Mouse (Mus musculus) mature B cell (primary cell): Measurements from ENCODE around the gene Psmg3.

Experiments used
- in situ Hi-C: fragments of 300-500 bp; cut with MboI; formaldehyde crosslinking; loops from 2 replicates; pipeline ENCODE4 v1.14.3; 2019

The Psmg3 gene

GRCm38 (mm10) chr5:139816445-139816844, 10.2 kb downstream of the Psmg3 start:
- in situ Hi-C loops, result no loop called here

- in situ Hi-C loops, result no loop called here
Observed at GRCm38 (mm10) chr5:139815964-139816363, 10.7 kb downstream of the Psmg3 start.

DNA sequence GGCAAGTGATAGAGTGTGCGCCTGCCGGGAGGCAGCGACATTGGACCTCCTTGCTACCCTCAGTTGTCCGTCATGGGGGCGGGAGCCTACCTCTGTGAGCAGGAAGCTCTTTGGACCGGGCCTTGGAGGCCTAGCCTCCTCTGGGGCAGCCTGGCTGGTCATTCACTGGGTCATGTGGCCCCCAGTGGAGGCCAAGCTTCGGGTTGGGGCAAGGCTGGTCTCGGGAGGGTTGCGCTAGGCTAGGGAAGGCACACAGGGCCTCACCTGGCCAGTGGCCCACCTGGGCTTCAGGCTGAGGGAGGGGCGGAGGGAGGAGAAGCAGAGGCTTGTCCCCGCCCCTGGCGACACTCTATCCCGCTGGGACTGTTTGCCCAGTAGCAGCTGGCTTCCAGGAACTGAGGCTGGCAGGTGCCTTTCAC, 12.7 kb downstream of the Psmg3 start:
- in situ Hi-C loops, result no loop called here

GRCm38 (mm10) chr5:139813126-139813490, 13.6 kb downstream of the Psmg3 start:
- in situ Hi-C loops, result no loop called here

DNA sequence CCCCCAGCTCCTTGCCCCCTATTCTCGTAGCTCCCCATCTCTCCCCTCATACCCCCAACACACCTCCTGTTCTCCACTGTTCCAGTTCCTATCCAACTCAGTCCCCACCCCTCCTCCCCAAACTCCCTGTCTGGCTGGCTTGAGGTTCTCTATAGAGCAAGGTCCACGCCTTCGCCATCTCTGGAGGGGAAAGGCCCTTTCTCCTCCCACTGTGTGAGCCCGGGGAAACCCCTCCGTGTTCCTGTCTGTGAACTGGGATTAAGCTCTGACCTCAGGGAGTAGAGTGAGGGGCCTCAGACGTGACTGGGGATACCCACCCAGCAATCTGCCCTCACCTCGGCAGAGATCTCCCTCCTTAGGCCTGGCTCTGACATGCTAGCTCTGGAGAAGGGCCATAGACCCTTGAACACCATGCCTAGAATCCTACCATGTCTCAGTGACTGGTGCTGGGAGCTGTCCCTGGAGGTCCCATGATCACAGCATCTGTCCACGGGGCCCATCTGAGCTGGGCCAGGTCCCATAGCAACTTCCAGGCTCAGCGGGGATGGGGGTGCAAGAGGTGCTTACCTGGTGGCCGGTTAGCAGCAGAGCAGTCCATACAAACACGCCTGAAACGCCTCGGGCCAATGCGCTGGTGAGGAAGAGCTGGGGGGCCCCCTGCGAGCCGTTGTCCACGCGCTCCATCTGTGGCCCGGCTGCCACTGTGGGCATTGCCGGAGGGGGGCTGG, 14.1 kb downstream of the Psmg3 start:
- in situ Hi-C loops, result no loop called here

- in situ Hi-C loops, result no loop called here
Observed at GRCm38 (mm10) chr5:139811677-139812397, 14.8 kb downstream of the Psmg3 start.

DNA sequence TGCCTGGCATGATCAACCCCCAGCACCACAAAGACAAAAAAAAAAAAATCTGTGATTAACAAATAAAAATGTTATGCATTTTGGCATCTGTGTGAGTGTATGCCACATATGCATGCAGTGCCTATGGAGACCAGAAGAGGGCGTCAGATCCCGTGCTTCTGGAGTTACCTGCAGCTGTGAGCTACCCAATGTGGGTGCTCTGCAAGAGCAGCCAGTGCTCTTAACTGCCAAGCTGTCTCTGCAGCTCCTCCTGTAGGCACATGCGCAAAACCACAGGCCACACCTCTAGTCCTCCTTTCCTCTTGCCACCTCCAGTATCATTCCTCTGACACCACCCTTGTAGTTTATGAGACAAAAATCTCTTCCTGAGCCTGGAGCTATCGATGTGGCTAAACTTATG, 17.3 kb downstream of the Psmg3 start:
- in situ Hi-C loops, result no loop called here

DNA sequence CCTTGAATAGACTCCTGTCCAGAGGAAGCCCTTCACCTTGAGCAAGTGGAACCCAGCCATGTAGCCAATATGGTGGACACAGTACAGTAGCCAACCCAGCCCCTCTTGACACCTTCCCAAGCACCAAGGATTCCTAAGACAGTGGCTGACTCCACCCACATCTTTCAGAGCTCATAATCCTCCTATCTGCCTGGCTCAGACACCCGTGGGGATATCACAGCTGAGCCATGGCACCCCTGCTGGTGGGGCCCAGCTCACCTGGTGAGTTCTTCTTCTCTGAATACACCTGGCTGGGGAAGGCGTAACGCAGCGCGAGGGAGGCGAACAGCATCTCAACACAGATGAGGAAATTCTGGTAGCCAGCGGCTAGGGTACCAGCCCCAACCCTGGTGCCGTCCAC, 20.8 kb downstream of the Psmg3 start:
- in situ Hi-C loops, result no loop called here

DNA sequence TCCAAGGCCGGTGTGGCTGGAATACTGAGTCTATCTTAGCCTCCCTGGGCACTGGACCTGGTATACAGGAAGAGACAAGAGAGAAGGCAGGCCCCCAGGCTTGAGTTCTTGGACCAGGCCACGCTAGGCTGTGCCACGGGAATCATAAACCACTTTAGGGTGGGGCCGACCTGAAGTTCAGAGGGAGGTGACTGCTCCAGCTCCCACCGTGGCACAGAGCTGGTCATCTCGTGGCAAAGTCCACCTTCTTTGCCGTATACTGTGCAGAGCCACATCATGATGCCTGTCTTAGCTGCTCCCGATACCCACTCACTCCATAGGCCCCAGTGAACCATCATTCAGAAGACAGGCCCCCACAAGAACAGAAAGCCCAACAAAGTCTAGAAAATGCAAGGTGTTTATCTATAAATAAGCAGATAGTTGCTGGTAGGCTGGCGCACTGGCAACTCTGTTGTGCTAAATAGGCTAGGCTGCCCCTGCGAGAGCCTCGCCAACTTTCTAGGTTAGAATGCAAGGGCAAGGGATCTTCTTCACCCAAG, 22.0 kb downstream of the Psmg3 start:
- in situ Hi-C loops, result no loop called here

GRCm38 (mm10) chr5:139804107-139804551, 22.6 kb downstream of the Psmg3 start:
- in situ Hi-C loops, result no loop called here

GRCm38 (mm10) chr5:139803601-139804102, 23.0 kb downstream of the Psmg3 start:
- in situ Hi-C loops, result no loop called here

DNA sequence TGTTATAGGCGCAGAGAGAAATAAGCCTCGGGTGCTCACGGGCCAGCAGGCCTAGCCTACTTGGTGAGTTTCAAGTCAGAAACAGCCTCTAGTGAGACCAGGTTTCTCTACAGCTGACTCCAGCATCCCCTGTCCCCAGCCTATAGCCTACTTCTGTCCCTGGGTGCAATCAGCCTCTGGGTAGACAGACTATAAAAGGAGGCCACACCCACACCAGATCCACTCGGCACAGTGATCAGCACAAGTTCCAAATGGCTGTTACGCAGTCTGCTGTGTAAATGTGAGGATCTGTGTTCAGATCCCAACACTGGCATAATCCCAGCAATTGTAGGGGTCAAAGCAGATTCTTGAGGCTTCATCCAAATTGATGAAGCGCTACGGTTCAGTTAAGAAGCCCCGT, 23.5 kb downstream of the Psmg3 start:
- in situ Hi-C loops, result no loop called here

GRCm38 (mm10) chr5:139801880-139802279, 24.8 kb downstream of the Psmg3 start:
- in situ Hi-C loops, result no loop called here

- in situ Hi-C loops, result no loop called here
Observed at GRCm38 (mm10) chr5:139801231-139801630, 25.5 kb downstream of the Psmg3 start.

DNA sequence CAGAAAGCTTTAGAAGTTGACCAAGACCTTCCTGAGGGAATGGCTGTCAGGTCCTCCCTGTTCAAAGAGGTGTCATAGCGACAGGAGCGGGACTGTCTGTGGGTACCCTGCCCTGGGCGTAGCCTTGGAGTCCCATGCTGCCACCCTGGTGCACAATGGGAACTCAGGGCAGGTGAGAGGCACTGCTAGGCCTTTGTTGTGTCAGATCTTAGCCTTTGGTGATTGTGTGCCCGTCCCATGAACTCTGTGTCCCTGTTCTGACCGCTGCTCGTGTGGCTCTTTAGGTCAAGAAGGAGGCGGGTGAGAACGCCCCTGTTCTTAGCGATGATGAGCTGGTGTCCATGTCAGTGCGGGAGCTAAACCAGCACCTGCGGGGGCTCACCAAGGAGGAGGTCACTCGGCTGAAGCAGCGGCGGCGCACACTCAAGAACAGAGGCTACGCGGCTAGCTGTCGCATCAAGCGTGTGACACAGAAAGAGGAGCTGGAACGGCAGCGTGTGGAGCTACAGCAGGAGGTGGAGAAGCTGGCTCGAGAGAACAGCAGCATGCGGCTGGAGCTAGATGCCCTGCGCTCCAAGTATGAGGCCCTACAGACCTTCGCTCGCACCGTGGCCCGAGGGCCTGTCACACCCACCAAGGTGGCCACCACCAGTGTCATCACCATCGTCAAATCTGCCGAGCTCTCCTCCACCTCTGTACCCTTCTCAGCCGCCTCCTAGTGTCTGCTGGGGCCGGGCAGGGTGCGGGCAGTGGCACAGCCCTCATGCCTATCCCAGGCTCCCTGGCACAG, 26.7 kb downstream of the Psmg3 start:
- in situ Hi-C loops, result no loop called here

GRCm38 (mm10) chr5:139799041-139799440, 27.6 kb downstream of the Psmg3 start:
- in situ Hi-C loops, result no loop called here

GRCm38 (mm10) chr5:139798168-139798900, 28.4 kb downstream of the Psmg3 start:
- in situ Hi-C loops, result no loop called here

GRCm38 (mm10) chr5:139797473-139798167, 29.1 kb downstream of the Psmg3 start:
- in situ Hi-C loops, result no loop called here

DNA sequence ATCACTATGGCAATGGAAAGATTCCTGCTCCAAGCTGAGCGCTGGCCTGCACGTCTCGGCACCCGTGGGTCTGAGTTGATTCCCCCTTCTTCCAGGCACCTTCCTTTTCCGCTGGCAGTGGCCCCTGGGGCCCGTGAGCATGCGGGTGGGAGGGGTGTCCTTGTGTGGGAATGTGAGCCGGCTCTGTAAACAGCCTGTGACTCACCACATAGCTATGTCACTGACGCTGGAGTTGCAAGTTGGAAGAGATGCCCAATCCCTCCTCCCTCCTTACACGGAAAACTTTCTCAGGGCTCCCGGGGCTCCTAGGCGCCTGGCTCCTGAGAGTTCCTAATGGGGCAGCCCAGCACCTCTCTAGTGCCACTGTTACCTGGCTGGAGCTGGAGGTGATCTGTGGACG, 29.8 kb downstream of the Psmg3 start:
- in situ Hi-C loops, result no loop called here

DNA sequence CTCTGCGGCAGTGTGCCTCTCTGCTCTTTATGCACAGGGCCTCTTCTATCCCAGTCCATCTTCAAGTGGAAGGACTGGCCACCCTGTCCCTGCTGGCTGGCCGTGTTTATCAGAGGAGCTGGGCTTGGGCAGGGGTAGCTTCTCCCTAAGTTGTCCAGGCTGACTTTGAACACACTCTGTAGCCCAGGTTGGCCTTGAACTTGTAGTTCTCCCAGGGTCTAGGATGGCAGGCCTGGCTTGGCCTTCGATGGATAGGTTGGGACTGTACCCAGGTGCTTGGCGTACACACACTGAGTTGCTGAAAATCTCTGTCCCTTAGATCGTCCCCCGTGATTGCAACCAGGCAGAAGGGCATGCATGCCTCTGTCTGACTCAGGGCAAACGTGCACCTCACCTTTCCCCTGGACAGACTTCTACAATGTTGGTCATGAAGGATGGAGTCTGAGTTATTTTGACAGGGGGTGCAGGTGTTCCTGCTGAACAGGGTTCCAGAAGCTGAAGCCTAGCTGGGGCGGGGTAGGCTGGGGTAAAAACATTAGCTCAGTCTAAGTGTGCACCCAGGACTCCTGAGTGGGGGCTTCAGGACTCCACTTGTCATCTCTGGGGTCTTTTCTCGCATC, 30.6 kb downstream of the Psmg3 start:
- in situ Hi-C loops, result no loop called here
